Mouse (Mus musculus) heart, postnatal 10 days (tissue): ENCODE results near the gene Oas3. TPM values are rescaled to one million over a fixed set of nuclear protein-coding genes. Genes with fewer than 3 reads are reported as not detected.
"Not testable (repeated sequence)": the region's sequence is repeated elsewhere in the genome, so short reads cannot be mapped to it uniquely, and the experiment has no call there.

Experiments
- DNase-seq, 2 experiments: peaks; one replicate each; pipeline ENCODE4 v3.0.0; 2021
- intact Hi-C: fragments of 180-260 bp; cut with DNase I; formaldehyde crosslinking; loops from one replicate; pipeline ENCODE4 v1.15.1; 2025
- total RNA-seq, 2 experiments: library from RNA; stranded (reverse); gene quantifications; 2 replicates each; pipeline ENCODE4 v1.2.3; 2021

Oas3 gene
- under 1 TPM in 1 of 2 experiments, not detected in 1; 0.12 TPM for total RNA-seq

DNA sequence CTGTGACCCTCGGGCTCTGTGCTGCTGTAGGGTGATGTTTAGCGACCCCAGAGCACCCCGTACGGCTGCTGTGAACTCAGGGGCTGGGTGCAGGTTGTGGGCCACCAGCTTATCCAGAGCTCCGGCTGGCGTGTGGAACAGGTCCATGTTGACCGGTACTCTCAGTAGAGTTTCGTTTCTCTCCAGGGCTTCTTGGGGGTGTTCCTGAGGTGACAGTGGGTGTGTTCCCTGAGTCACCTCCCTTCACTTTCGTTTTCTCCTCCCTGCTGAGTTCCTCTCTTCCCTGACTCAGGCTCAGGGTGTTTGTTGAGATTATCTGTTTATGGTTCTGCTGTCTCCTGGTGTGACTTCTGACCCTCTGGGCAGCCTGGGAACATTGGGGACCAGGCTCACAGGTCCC, at the start of gene Oas3:
TSS of gene Oas3 (minus strand) at position 184 of the 400 bp plus-strand sequence.
- intact Hi-C loops = no loop called here
- DNase-seq = no peak

DNA sequence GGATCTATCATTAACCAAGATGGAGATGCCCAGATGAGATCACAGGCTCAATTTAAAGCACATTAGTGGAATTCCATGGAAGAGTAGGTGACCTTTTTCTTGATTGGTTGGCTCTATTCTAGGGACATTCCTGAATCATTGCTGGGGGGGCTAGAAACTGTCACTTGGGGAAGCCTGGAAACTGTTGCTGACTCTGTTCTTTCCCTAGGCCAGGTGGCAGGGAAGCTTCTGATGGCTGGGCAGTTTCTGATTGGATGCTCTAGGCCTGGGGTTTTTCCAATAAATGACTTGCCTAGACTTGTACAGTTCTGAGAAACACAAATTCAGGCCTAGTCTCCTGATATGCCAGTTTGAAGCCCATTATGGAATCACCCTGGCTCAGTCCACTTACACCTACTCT, 41.5 kb upstream of the Oas3 start:
- intact Hi-C loops = no loop called here
- no peak for DNase-seq

DNA sequence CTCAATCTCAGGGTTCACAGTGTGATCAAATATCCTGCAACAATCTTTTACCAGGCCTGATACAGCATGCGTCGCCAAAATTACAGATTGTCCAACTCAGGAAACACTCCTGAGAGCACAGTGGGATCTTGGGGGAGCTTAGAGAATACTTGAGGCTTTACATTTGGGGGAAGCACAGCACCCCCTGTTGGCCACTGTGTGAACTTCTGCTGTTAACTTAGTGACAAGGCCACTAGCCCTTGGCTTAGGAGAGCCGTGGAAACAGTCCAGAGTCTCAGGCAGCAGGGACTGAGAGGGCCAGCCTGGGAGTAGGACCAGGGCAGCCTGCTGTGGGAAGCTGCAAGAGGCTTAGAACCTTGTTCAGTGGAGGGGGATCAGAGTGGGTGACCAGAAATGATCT, 38.5 kb upstream of the Oas3 start:
- intact Hi-C loops = loop anchor here (2.0 kb wide), 1 partner anchor 117 kb away; no protein-coding TSS in a partner anchor

DNA sequence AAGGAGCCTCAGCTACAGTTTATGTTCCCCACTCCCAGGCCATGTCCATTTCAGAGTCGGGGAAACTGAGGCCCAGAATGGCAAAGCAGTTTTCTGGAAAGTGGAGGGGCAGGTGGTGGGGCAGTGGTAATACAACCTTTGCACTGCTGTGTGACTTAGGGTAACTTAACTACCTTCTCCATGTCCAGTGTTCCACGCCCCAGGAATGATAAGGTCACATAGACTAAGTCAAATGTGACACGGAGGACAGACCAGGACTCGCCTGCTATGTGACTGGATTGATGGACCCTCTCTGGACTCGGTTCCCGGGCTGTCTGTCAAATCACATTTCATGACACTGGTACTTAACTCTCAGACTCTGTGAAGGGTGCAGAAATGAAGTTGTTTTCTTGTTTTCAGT, 35.6 kb upstream of the Oas3 start:
- intact Hi-C loops = no loop called here
- no peak for DNase-seq

More for the DNA sequence above, 38.5 kb upstream of the Oas3 start:
- peak; percentile 6 to 23 for DNase-seq

DNA sequence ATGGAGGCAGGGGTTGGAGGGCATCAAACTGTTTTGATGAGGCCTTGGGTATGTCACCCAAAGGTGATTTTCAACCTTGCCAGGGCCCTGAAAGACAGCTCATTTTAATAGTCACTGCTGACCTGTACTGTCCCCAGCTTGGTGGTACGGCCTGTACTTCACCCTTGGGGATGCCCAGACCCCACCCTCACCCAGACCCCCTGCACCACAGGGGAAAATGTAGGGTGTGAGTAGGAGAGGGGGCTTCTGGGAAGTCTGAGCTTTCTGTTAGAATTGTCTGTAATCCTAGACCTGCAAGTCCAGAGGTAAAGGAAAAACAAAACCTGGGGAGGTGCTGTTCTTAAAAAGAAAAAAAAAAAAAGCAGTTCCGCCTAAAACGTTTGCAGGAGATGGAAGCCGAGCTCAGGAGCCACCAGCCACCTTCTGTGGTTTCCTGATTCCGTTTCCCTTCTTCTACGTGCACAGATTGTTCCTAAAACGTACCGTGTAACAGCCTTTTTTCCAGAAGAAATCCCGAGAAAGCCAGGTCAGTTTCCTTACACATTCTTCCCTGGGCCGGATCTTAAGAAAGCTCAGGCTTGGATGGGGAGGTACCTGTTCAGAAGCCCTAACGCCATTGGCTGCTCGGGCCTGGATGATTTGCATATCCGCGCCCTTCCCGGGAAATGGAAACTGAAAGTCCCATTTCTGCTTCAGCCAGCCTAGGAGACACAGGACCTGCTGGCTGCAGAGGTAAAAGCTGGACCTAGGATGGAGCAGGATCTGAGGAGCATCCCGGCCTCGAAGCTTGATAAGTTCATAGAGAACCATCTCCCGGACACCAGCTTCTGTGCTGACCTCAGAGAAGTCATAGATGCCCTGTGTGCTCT, 34.7 kb upstream of the Oas3 start, which contains the start of gene Oas1c:
TSS of gene Oas1c (minus strand) at position 564 of the 869 bp plus-strand sequence.
- peak; percentile 87 for DNase-seq
- intact Hi-C loops = no loop called here

DNA sequence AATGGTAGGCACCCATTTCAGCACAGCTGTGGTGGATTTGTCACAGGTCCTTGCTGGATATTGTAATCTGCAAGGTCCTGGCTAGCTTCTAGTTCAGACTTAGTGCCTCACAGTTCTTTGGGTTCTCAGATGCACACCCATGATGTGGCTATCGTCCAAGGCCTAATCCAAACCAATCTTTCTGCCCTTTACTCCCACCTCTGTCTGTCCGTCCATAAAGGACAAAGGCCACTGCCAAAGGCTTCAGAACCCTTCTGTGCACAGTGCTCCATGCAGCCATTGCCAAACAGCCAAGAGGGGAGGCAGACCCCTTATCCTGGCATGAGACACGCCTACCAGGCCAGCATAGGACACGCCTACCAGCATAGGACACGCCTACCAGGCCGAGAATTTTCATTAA, 31.7 kb upstream of the Oas3 start:
- DNase-seq = no peak
- intact Hi-C loops = loop anchor here (5.0 kb wide), 1 partner anchor 38 kb away; the partner anchor contains the start of gene Oas1f

DNA sequence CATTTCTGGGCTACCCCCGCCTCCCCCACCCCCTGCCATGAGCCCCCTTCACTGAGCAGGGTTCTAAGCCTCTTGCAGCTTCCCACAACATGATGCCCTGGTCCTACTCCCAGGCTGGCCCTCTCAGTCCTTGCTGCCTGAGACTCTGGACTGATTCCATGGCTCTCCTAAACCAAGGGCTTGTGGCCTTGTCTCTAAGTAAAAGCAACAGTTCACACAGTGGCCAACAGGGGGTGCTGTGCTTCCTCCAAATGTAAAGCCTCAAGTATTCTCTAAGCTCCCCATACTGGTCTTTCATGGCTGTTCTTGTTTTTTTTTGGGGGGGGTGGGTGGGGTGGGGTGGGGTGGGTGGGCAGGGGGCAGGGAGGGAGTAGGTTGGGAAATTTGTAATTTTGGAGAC, 29.0 kb upstream of the Oas3 start:
- DNase-seq = peak; percentile 36 to 43
- intact Hi-C loops = loop anchor here (5.0 kb wide), 1 partner anchor 41 kb away; the partner anchor contains the start of gene Oas1f

DNA sequence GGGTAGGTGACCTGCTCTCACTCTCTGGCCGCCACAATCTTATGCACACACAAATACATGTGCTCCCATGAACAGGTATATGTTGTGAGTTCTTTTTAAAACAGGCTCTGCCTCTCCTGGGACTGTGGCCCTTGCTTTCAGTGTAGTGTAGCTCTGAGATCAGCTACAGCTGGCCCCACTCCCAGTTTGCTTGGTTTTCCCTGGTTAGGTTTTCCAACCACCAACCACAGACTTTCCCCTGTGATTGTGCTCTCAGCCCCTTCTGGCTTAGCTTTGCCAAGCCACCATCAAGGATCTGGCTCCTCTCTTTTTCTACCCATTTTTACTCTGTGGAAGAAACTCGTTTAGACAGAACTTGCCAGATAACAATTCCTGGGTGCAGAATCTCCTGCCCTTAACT, 26.1 kb upstream of the Oas3 start:
- no peak for DNase-seq
- intact Hi-C loops = no loop called here

DNA sequence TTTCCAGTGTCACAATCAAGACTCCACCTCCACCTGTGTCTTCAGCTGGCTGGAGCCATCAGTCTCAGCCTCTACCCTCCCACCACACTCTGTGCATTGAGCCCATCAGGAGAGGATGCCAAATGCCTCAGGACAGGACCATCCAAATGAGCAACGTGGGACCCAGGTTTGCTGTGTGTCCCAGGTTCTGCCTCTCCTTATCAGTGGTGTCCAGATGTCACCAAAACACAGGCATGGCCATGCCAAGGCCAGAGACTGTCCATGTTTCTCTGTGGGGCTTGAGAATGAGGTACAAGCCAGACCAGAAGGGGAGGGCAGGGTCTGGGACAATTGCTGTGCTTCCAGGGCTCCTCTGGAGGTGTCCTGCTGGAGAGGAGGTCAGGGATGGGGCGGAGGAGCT, 21.5 kb upstream of the Oas3 start:
- intact Hi-C loops = loop anchor here (10.0 kb wide), 1 partner anchor 126 kb away; no protein-coding TSS in a partner anchor
- DNase-seq = not testable (repeated sequence)

DNA sequence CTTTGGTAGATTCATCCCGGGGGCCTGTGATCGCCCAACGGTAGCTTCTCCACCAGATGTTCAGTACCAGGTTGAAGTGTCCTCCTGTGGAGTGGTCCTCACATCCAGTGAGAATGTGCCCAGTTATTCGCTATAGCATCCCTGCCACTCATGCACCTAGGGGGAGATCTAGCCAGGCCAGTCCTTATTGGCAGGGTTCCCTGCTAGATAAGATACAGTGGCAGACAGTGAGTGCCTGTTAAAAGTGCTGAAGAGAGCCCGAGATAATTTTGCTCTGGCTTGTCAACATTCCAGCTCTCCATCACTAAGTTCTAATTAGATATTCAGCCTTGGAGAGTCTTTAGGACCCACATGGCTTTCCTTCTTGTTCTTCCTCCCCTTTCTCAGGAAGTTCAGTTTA, 20.7 kb upstream of the Oas3 start:
- not testable (repeated sequence) for DNase-seq
- intact Hi-C loops = loop anchor here (10.0 kb wide), 1 partner anchor 127 kb away; no protein-coding TSS in a partner anchor

DNA sequence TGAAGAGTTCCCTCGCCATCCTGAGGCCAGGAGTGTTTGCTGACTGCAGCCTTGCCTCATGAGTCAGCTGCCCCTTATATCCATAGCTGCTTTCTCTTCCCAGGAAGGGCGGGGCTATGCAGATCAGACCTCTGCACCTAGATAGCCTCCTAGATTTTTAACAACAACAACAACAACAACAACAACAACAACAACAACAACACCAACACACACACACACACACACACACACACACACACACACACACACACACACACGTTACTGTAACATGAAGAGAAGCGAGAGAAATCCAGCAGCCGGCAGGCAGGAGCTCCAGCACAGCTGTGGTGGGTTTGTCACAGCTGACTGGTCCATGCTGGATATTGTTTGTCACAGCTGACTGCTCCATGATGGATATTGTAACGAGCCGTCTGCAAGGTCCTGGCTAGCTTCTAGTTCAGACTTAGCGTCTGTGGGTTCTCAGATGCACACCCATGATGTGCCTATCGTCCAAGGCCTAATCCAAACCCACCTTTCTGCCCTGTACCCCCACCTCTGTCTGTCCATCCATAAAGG, 18.1 kb upstream of the Oas3 start, which contains the start of gene Oas1e:
TSS of gene Oas1e (minus strand) at position 51 of the 555 bp plus-strand sequence.
- intact Hi-C loops = loop anchor here (10.0 kb wide), 1 partner anchor 129 kb away; no protein-coding TSS in a partner anchor
- not testable (repeated sequence) for DNase-seq

DNA sequence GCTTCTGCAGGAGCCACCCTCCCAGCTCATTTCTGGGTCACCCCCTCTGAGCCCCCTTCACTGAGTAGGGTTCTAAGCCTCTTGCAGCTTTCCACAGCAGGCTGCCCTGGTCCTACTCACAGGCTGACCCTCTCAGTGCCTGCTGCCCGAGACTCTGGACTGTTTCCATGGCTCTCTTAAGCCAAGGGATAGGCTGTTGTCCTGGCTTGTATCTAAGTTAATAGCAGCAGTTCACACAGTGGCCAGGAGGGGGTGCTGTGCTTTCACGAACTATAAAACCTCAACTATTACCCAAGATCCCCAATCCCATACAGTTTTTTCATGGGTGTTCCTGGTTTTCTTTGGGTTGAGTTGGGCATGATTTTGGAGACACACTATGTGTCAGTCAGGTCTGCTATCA, 15.6 kb upstream of the Oas3 start:
- DNase-seq = peak; percentile 28 to 59
- intact Hi-C loops = loop anchor here (10.0 kb wide), 1 partner anchor 132 kb away; no protein-coding TSS in a partner anchor

DNA sequence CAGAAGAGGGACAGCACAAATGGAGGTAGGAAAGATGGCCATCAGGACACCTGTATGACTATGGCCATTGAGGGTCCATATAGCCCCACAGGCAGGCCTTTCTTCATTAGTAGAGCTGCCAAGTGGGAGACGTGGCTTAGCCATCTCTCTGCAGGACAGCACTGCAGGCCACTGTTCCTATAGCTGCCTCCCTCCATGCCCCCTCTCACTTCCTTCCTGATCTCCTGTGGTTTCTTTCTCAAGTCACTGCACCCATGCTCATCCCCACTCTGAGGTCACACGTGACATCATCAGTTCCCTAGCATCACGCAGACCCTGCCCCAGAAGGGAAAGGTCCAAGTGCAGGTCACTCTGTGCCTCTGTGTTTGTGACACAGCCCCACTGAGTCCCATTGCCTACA, 9.6 kb upstream of the Oas3 start:
- intact Hi-C loops = no loop called here

DNA sequence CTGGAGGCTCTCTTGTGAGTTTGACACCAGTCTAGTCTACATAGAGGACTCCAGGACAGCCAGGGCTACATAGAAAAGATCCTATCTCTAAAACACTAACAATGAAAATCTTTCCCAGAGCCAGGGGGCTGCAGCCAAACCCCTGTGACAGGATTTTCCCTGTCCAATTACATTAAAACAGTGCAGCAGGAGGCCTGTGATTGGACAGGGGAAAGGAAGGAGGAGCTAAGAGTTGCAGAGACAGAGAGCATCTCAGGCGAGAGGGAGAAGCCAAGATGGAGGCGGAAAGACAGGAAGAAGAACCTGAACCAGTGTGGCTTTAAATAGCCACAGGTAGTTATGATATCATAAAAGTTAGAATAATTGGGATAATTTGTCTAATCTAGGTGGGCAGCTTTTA, 5.0 kb upstream of the Oas3 start:
- no peak for DNase-seq
- intact Hi-C loops = no loop called here

More for the DNA sequence above, 9.6 kb upstream of the Oas3 start:
- no peak for DNase-seq

DNA sequence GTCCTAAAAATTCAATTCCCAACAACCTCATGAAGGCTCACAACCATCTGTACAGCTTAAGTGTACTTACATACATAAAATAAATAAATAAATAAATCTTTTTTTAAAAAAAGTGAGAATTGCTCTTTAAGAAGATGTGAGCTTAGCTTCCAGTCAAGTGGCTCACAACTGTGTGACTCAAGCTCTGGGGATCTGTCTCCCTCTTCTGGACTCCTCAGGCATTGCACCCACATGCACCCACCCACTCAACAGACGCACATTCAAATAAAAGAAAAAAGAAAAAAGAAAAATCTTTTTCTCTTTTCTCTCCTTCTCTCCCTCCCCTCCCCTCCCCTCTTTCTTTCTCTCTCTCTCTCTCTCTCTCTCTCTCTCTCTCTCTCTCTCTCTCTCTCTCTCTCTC, 4.2 kb upstream of the Oas3 start:
- intact Hi-C loops = no loop called here
- no peak for DNase-seq

DNA sequence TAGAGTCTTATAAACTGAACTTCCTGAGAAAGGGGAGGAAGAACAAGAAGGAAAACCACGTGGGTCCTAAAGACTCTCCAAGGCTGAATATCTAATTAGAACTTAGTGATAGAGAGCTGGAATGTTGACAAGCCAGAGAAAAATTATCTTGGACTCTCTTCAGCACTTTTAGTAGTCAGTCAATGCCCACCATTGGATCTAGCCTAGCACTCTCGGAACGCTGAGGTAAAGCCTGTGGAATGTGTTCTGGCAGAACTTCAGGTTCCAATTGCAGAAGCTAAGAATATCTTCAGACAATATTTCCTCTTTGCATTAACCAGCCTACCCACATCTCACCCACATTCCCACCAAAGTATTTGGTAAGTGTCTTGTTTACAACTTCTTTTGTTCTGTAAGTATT, 2.5 kb upstream of the Oas3 start:
- peak; percentile 22 to 49 for DNase-seq
- intact Hi-C loops = no loop called here

DNA sequence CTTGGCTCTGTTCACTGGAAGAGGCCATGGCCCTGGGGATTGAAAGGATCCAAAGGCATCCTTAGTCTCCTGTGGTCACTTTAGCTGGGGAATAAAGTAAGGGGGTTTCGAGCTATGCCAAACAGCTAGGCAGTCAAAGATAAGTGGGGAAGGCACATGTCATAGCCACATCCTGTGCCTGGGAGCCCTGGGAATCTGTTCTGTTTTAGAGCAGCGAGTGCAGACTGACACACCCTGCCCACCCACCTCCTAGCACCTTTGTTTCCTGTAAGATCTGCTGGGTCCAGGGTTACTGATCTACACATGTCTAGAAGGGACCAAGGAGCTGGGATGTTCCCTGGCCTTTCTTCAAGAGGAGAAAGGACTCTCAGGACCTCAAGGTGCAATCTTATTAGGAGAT, 1.5 kb upstream of the Oas3 start:
- DNase-seq = no peak
- intact Hi-C loops = no loop called here

DNA sequence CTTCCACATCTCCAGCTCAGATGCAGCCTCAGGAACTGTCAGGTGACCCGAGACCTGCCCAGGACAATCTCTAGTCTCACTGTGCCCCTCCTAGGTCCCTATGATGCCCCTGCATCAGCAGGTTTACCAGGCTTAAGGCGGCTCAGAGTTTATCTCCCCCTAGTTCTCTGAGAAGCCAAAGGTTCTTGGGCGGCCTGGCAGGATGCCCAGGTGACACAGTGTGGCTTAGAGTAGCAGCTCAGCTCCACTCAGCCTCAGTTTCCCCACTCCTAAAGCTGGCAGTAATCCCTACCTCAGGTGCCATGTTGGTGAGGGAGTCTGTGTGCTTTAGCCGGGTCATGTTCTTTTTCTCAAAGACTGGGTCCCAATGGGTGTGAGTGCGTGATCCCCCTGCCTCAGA, 660 bp downstream of the Oas3 start:
- DNase-seq = no peak
- intact Hi-C loops = no loop called here

DNA sequence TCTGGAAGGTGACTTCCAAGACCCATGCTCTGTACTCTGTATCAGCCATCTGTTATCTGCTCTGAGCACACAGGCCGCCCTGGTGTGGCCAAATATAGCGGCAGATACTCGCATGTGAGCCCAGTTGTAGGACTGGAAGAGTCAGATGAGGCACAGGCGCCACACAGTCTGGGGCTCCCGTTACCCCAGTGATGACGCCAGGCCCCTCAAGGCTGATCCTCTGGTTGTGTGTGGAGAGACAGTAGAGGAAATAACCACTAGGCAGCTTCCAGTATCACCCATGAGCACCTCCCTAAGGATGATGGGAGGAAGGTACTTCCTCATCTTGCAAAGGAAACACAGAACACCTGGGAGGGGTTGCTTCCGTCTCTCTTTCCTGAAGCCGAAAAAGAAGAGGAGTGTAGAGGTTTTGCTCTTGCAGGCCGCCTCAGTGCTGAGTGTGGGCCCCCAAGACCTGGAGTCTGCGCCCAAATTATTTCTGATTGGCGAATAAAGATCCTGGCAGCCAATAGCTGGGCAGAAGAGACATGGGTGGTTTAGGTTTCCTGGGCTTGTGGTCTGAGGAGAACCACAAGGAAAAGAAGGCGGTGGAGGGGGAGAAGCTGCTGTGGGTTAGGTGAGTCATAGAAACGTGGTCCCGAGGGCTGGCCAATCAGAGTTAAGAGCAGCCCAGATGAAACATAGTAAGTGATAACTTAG, 2.0 kb downstream of the Oas3 start:
- intact Hi-C loops = no loop called here
- DNase-seq = peak; percentile 7 to 14

DNA sequence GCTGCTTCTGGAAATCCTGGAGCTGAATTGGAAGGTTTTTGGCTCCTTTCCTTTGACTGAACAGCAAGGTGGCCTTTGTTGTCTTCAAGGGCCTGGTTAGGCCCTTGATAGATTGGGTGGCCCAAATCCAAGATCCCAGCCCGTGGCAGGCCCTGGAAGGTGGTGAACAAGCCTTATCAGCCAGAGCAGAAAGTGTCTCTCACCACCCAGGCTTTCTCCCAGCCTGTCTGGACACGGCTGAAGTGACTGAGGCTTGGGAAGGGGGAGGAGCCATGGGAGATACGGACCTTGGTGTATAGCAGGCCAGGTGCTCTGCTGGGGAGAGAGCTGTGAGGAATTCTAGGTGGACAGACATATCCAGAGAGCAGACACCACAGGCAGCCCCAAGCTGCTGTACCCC, 8.1 kb downstream of the Oas3 start:
- intact Hi-C loops = no loop called here
- DNase-seq = no peak

DNA sequence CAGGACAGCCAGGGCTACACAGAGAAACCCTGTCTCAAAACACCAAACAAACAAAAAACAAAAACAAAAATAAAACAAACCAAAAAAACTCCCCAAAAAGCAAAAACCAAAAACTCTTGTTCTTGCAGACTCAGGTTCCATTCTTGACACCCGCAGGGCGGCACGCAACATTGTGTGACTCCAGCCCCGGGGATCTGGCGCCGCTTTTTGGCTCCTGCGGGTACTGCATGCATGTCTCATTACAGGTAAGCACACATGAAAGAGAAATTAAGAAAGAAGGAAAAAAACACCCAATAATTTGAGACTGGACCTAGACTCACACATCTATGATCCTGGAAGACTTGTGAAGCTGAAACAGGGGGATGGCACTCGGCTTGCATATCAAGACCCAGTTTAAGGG, 12.5 kb downstream of the Oas3 start:
- no peak for DNase-seq
- intact Hi-C loops = no loop called here
